Mouse (Mus musculus): ENCODE measurements at regions not wholly inside any gene's neighbourhood (a gene's known extent, or its start where the extent isn't known, plus 50 kb on each side); places are given as distances from the start of the nearest gene placed in this dataset.

DNA sequence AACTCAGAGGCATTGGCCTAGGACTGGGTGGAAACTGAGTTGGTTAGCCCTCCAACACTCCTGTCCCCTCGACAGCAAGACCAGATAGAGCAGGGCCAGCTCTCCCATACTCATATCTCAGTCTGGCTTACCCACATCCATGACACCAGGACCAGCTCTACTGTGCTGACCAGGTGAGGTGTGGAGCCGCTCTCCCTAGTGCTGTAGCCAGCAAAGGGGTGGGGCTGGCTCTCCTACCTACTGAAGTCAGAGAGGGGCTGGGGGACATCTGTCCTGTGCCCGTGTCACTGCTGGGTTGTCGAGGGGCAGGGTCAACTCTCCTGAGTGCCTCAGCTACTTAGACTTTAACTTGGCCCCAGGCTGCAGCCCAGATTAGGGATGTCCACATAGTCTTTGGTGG, 145.8 kb upstream of the Plppr1 start:
- Histone ChIP-seq H3K4me3 (ENCODE audit: low read depth, low read length) (no peak overlapping the region), H3K27me3 (ENCODE audit: insufficient read depth, low read length) (no peaks in the 10 kb centered on the region), H3K9ac (no peak overlapping the region), H3K9me3 (ENCODE audit: low read length) (no peaks in the 10 kb centered on the region), H3K4me2 (ENCODE audit: low read depth) (no peak overlapping the region), H3K4me1 (ENCODE audit: insufficient read depth) (no peaks in the 10 kb centered on the region), H3K27ac (ENCODE audit: low read depth, low read length) (no peak overlapping the region), H3K36me3 (ENCODE audit: insufficient read depth) (no peaks in the 10 kb centered on the region)
- ATAC-seq, result no peak
- WGBS, result 84% methylated on average over 4 of the region's 4 CpGs
- no peak for TF ChIP-seq CTCF (IDR thresholded peaks at IDR 0.05; ENCODE audit: low read depth)
- DNase-seq, result no peak

DNA sequence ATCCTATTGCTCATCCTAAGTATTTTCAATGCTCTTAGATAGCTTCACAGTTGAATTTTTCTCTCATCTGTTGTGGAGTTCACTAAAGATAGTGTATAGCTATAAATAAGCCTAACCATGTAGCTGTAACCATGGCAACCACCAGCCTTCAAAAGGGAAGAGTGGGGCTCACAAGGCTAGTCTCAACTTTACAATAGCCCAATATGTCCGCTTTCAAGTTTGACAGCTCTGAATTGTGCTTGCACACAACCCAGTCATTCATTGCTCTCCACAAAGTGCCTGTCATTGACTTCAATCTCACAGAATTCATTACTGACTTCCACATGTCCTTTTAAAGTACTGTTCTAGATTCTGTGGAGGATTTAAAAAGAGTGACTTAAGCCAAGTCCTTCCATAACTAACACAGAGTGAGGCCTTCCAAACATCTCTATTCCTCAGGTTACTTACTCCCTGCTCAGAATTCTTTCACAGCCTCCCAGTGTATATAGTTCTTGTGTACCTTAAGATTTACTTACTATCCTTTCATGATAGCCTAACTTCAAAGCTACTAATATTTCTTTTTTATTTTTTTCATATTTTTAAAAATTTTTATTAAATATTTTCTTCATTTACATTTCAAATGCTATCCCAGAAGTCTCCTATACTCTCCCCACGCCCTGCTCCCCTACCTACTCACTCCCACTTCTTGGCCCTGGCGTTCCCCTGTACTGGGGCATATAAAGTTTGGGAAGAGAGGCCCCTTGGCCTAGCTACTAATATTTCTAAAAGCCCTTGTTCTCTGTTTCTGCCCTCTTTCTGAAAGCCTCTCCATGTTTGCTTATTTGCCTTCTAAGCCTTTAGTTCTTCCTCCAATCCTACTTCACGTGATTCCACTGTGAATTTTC, 134.3 kb upstream of the Plppr1 start:
- Histone ChIP-seq H3K4me1 (ENCODE audit: insufficient read depth) (peaks cover 6% of the 10 kb centered on the region), H3K36me3 (ENCODE audit: insufficient read depth) (no peaks in the 10 kb centered on the region), H3K4me2 (ENCODE audit: low read depth) (no peak overlapping the region), H3K4me3 (ENCODE audit: low read depth, low read length) (no peak overlapping the region), H3K27me3 (ENCODE audit: insufficient read depth, low read length) (no peaks in the 10 kb centered on the region), H3K9me3 (ENCODE audit: low read length) (no peaks in the 10 kb centered on the region), H3K9ac (no peak overlapping the region), H3K27ac (ENCODE audit: low read depth, low read length) (peak overlapping the region; percentile 70; the same call in 1 of the 2 replicates)
- ATAC-seq, result peak; percentile 97
- WGBS, result 34% methylated on average over 4 of the region's 4 CpGs
- no peak for TF ChIP-seq CTCF (IDR thresholded peaks at IDR 0.05; ENCODE audit: low read depth)
- DNase-seq, result peak; percentile 86

DNA sequence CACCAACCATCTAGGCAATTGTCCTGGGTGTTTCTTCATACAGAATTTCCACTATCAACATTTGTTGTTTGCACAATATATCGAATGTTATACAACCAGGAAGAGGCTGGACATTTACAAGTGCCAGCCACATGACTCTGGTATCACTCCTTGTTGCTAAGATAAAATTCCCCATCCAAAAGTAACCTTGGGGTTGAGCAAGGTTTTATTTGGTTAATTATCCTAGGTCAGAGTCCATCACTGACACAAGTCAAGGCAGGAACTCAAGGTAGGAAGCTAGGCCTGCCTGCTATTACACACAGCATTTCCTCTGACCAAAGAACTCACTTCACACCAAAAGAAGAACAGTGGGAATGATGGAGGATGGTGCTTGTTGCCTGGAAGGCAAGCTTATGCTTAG, 120.7 kb upstream of the Plppr1 start:
- H3K36me3 ChIP-seq (ENCODE audit: insufficient read depth), result no peaks in the 10 kb centered on the region
- H3K27ac ChIP-seq (ENCODE audit: low read depth, low read length), result no peak overlapping the region
- no peak overlapping the region for H3K4me3 ChIP-seq (ENCODE audit: low read depth, low read length)
- H3K27me3 ChIP-seq (ENCODE audit: insufficient read depth, low read length), result no peaks in the 10 kb centered on the region
- ATAC-seq (no peak), DNase-seq (no peak)
- H3K9me3 ChIP-seq (ENCODE audit: low read length), result no peaks in the 10 kb centered on the region
- WGBS, result 89% methylated on average over 1 of the region's 1 CpGs
- H3K9ac ChIP-seq, result no peak overlapping the region
- H3K4me1 ChIP-seq (ENCODE audit: insufficient read depth), result no peaks in the 10 kb centered on the region
- H3K4me2 ChIP-seq (ENCODE audit: low read depth), result no peak overlapping the region
- no peak for TF ChIP-seq CTCF (IDR thresholded peaks at IDR 0.05; ENCODE audit: low read depth)

DNA sequence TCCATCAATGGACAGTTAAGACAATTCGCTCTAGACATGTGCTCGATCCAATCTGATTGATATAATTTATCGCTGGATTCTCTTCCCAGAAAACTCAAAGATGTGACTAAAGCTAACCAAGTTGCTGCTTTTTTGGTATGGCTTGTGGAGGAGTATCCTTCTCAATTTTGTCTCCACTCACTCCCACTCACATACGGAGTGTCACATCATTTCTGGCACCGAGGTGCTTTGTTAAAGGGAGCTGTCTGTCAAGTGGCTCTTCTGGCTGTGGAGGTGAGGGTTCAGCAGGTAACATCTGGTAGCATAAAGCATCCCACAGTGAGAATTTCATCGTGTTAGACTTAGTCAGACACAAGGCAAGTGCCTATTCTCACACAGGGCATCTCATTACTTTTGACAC, 120.2 kb upstream of the Plppr1 start:
- Histone ChIP-seq H3K27me3 (ENCODE audit: insufficient read depth, low read length) (no peaks in the 10 kb centered on the region), H3K9ac (no peak overlapping the region), H3K4me1 (ENCODE audit: insufficient read depth) (no peaks in the 10 kb centered on the region), H3K4me3 (ENCODE audit: low read depth, low read length) (no peak overlapping the region), H3K4me2 (ENCODE audit: low read depth) (no peak overlapping the region), H3K36me3 (ENCODE audit: insufficient read depth) (no peaks in the 10 kb centered on the region), H3K9me3 (ENCODE audit: low read length) (no peaks in the 10 kb centered on the region), H3K27ac (ENCODE audit: low read depth, low read length) (no peak overlapping the region)
- DNase-seq, result no peak
- WGBS, result 83% methylated on average over 6 of the region's 6 CpGs
- TF ChIP-seq CTCF (IDR thresholded peaks at IDR 0.05; ENCODE audit: low read depth), result no peak
- no peak for ATAC-seq

GRCm38 (mm10) chr4:48945266-48945818, 113.7 kb upstream of the Plppr1 start:
- no peaks in the 10 kb centered on the region for H3K36me3 ChIP-seq (ENCODE audit: insufficient read depth)
- no peak for DNase-seq
- ATAC-seq, result no peak
- 84% methylated on average over 2 of the region's 2 CpGs for WGBS
- no peaks in the 10 kb centered on the region for H3K4me1 ChIP-seq (ENCODE audit: insufficient read depth)
- H3K9me3 ChIP-seq (ENCODE audit: low read length), result no peaks in the 10 kb centered on the region
- no peak overlapping the region for H3K27ac ChIP-seq (ENCODE audit: low read depth, low read length)
- no peak for TF ChIP-seq CTCF (IDR thresholded peaks at IDR 0.05; ENCODE audit: low read depth)
- no peak overlapping the region for H3K4me2 ChIP-seq (ENCODE audit: low read depth)
- H3K4me3 ChIP-seq (ENCODE audit: low read depth, low read length), result no peak overlapping the region
- H3K9ac ChIP-seq, result no peak overlapping the region
- H3K27me3 ChIP-seq (ENCODE audit: insufficient read depth, low read length), result no peaks in the 10 kb centered on the region

DNA sequence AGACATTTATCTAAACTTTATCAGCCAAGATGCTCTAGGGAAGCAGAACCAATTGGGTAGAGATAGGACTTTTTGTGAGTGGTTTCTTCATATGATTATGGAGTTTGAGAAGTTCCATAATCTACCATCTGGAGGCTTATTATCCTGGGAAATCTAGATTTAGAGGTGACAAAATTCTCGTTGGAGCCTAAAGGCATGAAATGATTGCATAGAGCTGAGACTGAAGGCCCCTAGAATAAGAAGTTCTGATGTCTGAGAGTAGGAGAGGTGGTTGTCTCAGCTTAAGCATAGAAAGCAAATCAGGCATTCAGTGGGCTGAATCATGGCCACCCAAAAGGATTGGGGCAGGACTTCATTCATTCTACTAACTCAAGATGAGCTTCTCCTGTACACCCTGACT, 106.1 kb upstream of the Plppr1 start:
- no peak overlapping the region for H3K9ac ChIP-seq
- no peak overlapping the region for H3K4me3 ChIP-seq (ENCODE audit: low read depth, low read length)
- no peaks in the 10 kb centered on the region for H3K4me1 ChIP-seq (ENCODE audit: insufficient read depth)
- H3K27me3 ChIP-seq (ENCODE audit: insufficient read depth, low read length), result no peaks in the 10 kb centered on the region
- ATAC-seq, result no peak
- WGBS, result 54% methylated on average over 1 of the region's 1 CpGs
- DNase-seq, result no peak
- H3K27ac ChIP-seq (ENCODE audit: low read depth, low read length), result no peak overlapping the region
- no peaks in the 10 kb centered on the region for H3K9me3 ChIP-seq (ENCODE audit: low read length)
- no peaks in the 10 kb centered on the region for H3K36me3 ChIP-seq (ENCODE audit: insufficient read depth)
- H3K4me2 ChIP-seq (ENCODE audit: low read depth), result no peak overlapping the region
- TF ChIP-seq CTCF (IDR thresholded peaks at IDR 0.05; ENCODE audit: low read depth), result no peak

DNA sequence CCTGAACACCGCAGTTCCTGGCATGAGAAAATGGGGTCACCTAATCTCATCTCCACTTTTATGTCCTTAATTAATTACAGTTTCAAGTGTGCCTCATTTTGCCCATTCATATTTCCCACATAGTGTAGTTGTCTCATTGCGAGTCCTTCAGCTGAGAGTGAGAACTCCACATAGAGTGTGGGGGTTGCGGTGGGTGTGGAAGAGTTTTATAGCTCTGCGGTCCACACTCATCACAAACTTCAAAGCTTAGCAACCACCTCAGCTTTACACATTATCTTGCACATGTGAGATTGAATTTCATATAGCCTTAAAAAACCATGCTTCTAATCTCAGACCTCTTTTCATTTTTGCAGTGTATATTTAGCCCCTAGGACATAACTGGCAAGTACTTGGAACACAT, 83.3 kb upstream of the Plppr1 start:
- Histone ChIP-seq H3K9ac (no peak overlapping the region), H3K27me3 (ENCODE audit: insufficient read depth, low read length) (no peaks in the 10 kb centered on the region), H3K27ac (ENCODE audit: low read depth, low read length) (no peak overlapping the region), H3K4me1 (ENCODE audit: insufficient read depth) (no peaks in the 10 kb centered on the region), H3K4me2 (ENCODE audit: low read depth) (no peak overlapping the region), H3K4me3 (ENCODE audit: low read depth, low read length) (no peak overlapping the region), H3K36me3 (ENCODE audit: insufficient read depth) (no peaks in the 10 kb centered on the region), H3K9me3 (ENCODE audit: low read length) (no peaks in the 10 kb centered on the region)
- 94% methylated on average over 4 of the region's 4 CpGs for WGBS
- TF ChIP-seq CTCF (IDR thresholded peaks at IDR 0.05; ENCODE audit: low read depth), result no peak
- ATAC-seq (no peak), DNase-seq (no peak)

Data from forebrain, postnatal 0 days (tissue).